In the genomic region with DNA sequence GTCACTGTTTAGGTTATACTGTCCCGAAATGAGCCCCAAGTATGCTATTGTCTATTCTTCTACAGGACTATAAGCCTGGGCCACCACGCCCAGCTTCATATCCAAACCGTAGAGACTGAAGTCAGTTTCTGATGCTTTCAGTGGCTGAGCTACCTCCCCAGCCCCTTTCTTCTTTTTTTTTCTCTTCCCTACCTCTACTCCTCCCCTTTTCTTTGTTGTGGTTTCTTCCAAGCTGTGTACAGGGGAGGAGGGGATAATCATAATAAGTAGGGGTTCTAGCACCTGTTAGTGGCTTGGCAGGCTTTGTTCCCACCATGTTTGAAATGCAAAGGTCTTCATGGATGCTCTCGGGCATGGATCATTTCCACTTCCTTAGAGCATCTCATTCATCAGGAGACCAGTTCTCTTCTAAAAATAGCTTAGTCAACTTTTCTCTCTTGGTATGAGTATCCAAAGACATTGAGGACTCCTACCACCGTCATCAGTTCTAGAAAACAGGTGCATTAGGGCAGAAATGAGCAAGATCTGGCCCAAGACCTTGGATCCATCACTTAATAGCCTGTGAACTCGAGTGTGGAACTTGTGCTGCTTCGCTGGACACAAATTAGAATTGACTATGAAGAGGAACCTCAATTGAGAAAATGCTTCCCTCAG, we compare ENCODE assay signal across 34 mouse cellular contexts.
"Had no signal": no experiment of that assay in that cellular context is flagged by ENCODE, and none has a peak within 500 bp of the region (broad histone marks: within the 10 kb centered on the region; RNA-seq: fewer than 3 reads in every experiment).

No protein-coding gene starts in this region.

- ATAC-seq: hindbrain, embryonic 16.5 days; hindbrain, postnatal 0 days; inflammation-experienced regulatory T-cells, adult 6 months; intestine, embryonic 15.5 days; intestine, embryonic 16.5 days; intestine, postnatal 0 days had no signal

- H3K4me1 ChIP-seq: heart, embryonic 12.5 days; intestine, embryonic 15.5 days had no signal

- H3K36me3 ChIP-seq: heart, embryonic 10.5 days; heart, embryonic 12.5 days; heart, embryonic 13.5 days; heart, embryonic 15.5 days; hindbrain, embryonic 10.5 days; hindbrain, embryonic 12.5 days; hindbrain, embryonic 13.5 days; hindbrain, embryonic 15.5 days; intestine, embryonic 15.5 days; kidney, embryonic 15.5 days had no signal

- H3K27me3 ChIP-seq: heart, embryonic 12.5 days; heart, embryonic 13.5 days; heart, embryonic 15.5 days; hindbrain, embryonic 12.5 days; hindbrain, embryonic 13.5 days; hindbrain, embryonic 15.5 days; intestine, embryonic 15.5 days; kidney, embryonic 15.5 days had no signal

- H3K9me3 ChIP-seq: heart, embryonic 10.5 days; heart, embryonic 12.5 days; heart, embryonic 13.5 days; heart, embryonic 15.5 days; hindbrain, embryonic 10.5 days; hindbrain, embryonic 12.5 days; hindbrain, embryonic 13.5 days; hindbrain, embryonic 15.5 days; intestine, embryonic 15.5 days; kidney, embryonic 15.5 days had no signal

- DNase-seq: heart, postnatal 10 days; heart, postnatal 14 days; heart, postnatal 36 days; heart, postnatal 4 days; kidney, adult 11 months; kidney, adult 18-20 months; kidney, adult 2 months; kidney, adult 8-10 months; kidney, adult 9 months; kidney, postnatal 10 days; kidney, postnatal 14 days; kidney, postnatal 25 days; kidney, postnatal 36 days; kidney, postnatal 4 days; layer of hippocampus, adult 9-11 months; layer of hippocampus, postnatal 36 days had no signal

- H3K4me3 ChIP-seq: heart, embryonic 10.5 days; heart, embryonic 12.5 days; heart, embryonic 13.5 days; heart, embryonic 15.5 days; hindbrain, embryonic 10.5 days; hindbrain, embryonic 12.5 days; hindbrain, embryonic 13.5 days; hindbrain, embryonic 15.5 days; intestine, embryonic 15.5 days; kidney, embryonic 15.5 days had no signal

- H3K9ac ChIP-seq: heart, embryonic 12.5 days; heart, embryonic 13.5 days; heart, embryonic 15.5 days; hindbrain, embryonic 12.5 days; hindbrain, embryonic 13.5 days; hindbrain, embryonic 14.5 days; hindbrain, embryonic 15.5 days; intestine, embryonic 15.5 days; kidney, embryonic 15.5 days had no signal

- H3K27ac ChIP-seq: heart, embryonic 10.5 days; heart, embryonic 13.5 days; heart, embryonic 15.5 days; hindbrain, embryonic 10.5 days; hindbrain, embryonic 12.5 days; hindbrain, embryonic 13.5 days; hindbrain, embryonic 14.5 days; hindbrain, embryonic 15.5 days; hindbrain, postnatal 0 days; intestine, embryonic 15.5 days; kidney, embryonic 15.5 days; kidney, postnatal 0 days had no signal

- H3K4me2 ChIP-seq: heart, embryonic 11.5 days; heart, embryonic 12.5 days; heart, embryonic 13.5 days; heart, embryonic 15.5 days; hindbrain, embryonic 12.5 days; hindbrain, embryonic 13.5 days; hindbrain, embryonic 14.5 days; hindbrain, embryonic 15.5 days; intestine, embryonic 15.5 days; kidney, embryonic 15.5 days had no signal
